Mouse (Mus musculus) heart, embryonic 12.5 days (tissue): ENCODE results near the gene Comt. TPM values are rescaled to one million over a fixed set of nuclear protein-coding genes. Genes with fewer than 3 reads are reported as not detected.

ENCODE experiments used
- ATAC-seq: fragments of 200-750 bp; cut with Nextera tagmentation; 2 replicates; pipeline ENCODE4 v1.8.0; 2017; ENCODE audit warnings: moderate TSS enrichment, moderate library complexity; ENCODE audit not compliant: insufficient number of reproducible peaks, low FRiP score
- H3K27ac ChIP-seq: fragments of 300-500 bp; sonication (generic); 2 replicates; pipeline ENCODE4 v1.5.1; 2016; ENCODE audit warnings: mild to moderate bottlenecking, moderate library complexity; ENCODE audit not compliant: poor library complexity, severe bottlenecking
- H3K27me3 ChIP-seq: fragments of 300-500 bp; sonication (generic); replicated peaks from 2 replicates; pipeline ENCODE4 v1.6.1; 2016; ENCODE audit warnings: mild to moderate bottlenecking, moderate library complexity
- H3K36me3 ChIP-seq: fragments of 300-500 bp; sonication (generic); 2 replicates; pipeline ENCODE4 v1.6.1; 2016; ENCODE audit warnings: mild to moderate bottlenecking, moderate library complexity
- H3K4me1 ChIP-seq: fragments of 300-500 bp; sonication (generic); replicated peaks from 2 replicates; pipeline ENCODE4 v1.6.1; 2016; ENCODE audit warnings: mild to moderate bottlenecking
- H3K4me2 ChIP-seq: fragments of 300-500 bp; sonication (generic); 2 replicates; pipeline ENCODE4 v1.6.1; 2016; ENCODE audit warnings: mild to moderate bottlenecking, moderate library complexity
- H3K4me3 ChIP-seq: fragments of 300-500 bp; sonication (generic); 2 replicates; pipeline ENCODE4 v1.5.1; 2016; ENCODE audit warnings: mild to moderate bottlenecking
- H3K9ac ChIP-seq: fragments of 300-500 bp; sonication (generic); 2 replicates; pipeline ENCODE4 v1.6.1; 2016; ENCODE audit warnings: mild to moderate bottlenecking, moderate library complexity
- H3K9me3 ChIP-seq: fragments of 300-500 bp; sonication (generic); replicated peaks from 2 replicates; pipeline ENCODE4 v1.6.1; 2016; ENCODE audit warnings: mild to moderate bottlenecking, moderate library complexity
- WGBS: fragments of 180-500 bp; shearing (Covaris S2); methylation state at CpG from one replicate; pipeline ENCODE4 v1.1.7; 2016; 5-methylcytosine and 5-hydroxymethylcytosine counted together
- polyA plus RNA-seq: library from polyadenylated mRNA; unstranded; fragments of >200 nt; fragmentation: Nextera tagmentation; extraction: Ambion mirVana; gene quantifications from 2 replicates; pipeline ENCODE4 v1.2.1, GENCODE M21; 2016

Comt gene
- polyA plus RNA-seq, 1 experiment from 2014 or later = 90.8 TPM

- 0 out of 2 replicates have a peak overlapping the region, but pooled peaks have one; percentile 27 for H3K9ac ChIP-seq
- peaks cover 13% of the 10 kb centered on the region; the same call in 1 of the 2 replicates for H3K36me3 ChIP-seq
- H3K27me3 ChIP-seq = 0 out of 2 replicates have a peak, but pooled peaks cover 13% of the 10 kb centered on the region
- 0 out of 2 replicates have a peak overlapping the region, but pooled peaks have one; percentile 2 for H3K4me3 ChIP-seq
- WGBS = 3% methylated on average over 11 of the region's 11 CpGs
- H3K27ac ChIP-seq = no peak overlapping the region
- H3K4me1 ChIP-seq = peaks cover 23% of the 10 kb centered on the region
- peak overlapping the region; percentile 51 for H3K4me2 ChIP-seq
- H3K9me3 ChIP-seq = no peaks in the 10 kb centered on the region
- ATAC-seq = peak; percentile 64
These were observed 33.3 kb upstream of the Comt start for GRCm38 (mm10) chr16:18459955-18460370.

- Histone ChIP-seq H3K27me3 (0 out of 2 replicates have a peak, but pooled peaks cover 13% of the 10 kb centered on the region), H3K27ac (no peak overlapping the region), H3K36me3 (peaks cover 13% of the 10 kb centered on the region; the same call in 1 of the 2 replicates), H3K4me3 (0 out of 2 replicates have a peak overlapping the region, but pooled peaks have one; percentile 2), H3K9ac (0 out of 2 replicates have a peak overlapping the region, but pooled peaks have one; percentile 14), H3K4me1 (peaks cover 23% of the 10 kb centered on the region), H3K4me2 (peak overlapping the region; percentile 51), H3K9me3 (no peaks in the 10 kb centered on the region)
- peak; percentile 22; the same call in 1 of the 2 replicates for ATAC-seq
- WGBS = 19% methylated on average over 12 of the region's 12 CpGs
These were observed 32.8 kb upstream of the Comt start for GRCm38 (mm10) chr16:18459335-18459954.

GRCm38 (mm10) chr16:18458661-18459060, 32.0 kb upstream of the Comt start:
- Histone ChIP-seq H3K4me3 (no peak overlapping the region), H3K36me3 (peaks cover 13% of the 10 kb centered on the region; the same call in 1 of the 2 replicates), H3K4me1 (peaks cover 23% of the 10 kb centered on the region), H3K9ac (no peak overlapping the region), H3K4me2 (no peak overlapping the region), H3K27me3 (0 out of 2 replicates have a peak, but pooled peaks cover 13% of the 10 kb centered on the region), H3K27ac (no peak overlapping the region), H3K9me3 (no peaks in the 10 kb centered on the region)
- no peak for ATAC-seq

GRCm38 (mm10) chr16:18455407-18455806, 28.8 kb upstream of the Comt start:
- H3K4me2 ChIP-seq = no peak overlapping the region
- no peak overlapping the region for H3K27ac ChIP-seq
- ATAC-seq = no peak
- H3K4me3 ChIP-seq = no peak overlapping the region
- peaks cover 21% of the 10 kb centered on the region for H3K4me1 ChIP-seq
- 85% methylated on average over 6 of the region's 6 CpGs for WGBS
- H3K36me3 ChIP-seq = peaks cover 13% of the 10 kb centered on the region; the same call in 1 of the 2 replicates
- 0 out of 2 replicates have a peak, but pooled peaks cover 13% of the 10 kb centered on the region for H3K27me3 ChIP-seq
- H3K9ac ChIP-seq = no peak overlapping the region
- no peaks in the 10 kb centered on the region for H3K9me3 ChIP-seq

- H3K27me3 ChIP-seq = 0 out of 2 replicates have a peak, but pooled peaks cover 13% of the 10 kb centered on the region
- peaks cover 6% of the 10 kb centered on the region for H3K4me1 ChIP-seq
- no peak overlapping the region for H3K4me2 ChIP-seq
- H3K36me3 ChIP-seq = peaks cover 13% of the 10 kb centered on the region; the same call in 1 of the 2 replicates
- ATAC-seq = no peak
- no peak overlapping the region for H3K9ac ChIP-seq
- WGBS = 45% methylated on average over 5 of the region's 5 CpGs
- H3K27ac ChIP-seq = no peak overlapping the region
- no peak overlapping the region for H3K4me3 ChIP-seq
- no peaks in the 10 kb centered on the region for H3K9me3 ChIP-seq
These were observed 27.2 kb upstream of the Comt start for GRCm38 (mm10) chr16:18453846-18454245.

GRCm38 (mm10) chr16:18452361-18452862, 25.8 kb upstream of the Comt start:
- H3K36me3 ChIP-seq = peaks cover 13% of the 10 kb centered on the region; the same call in 1 of the 2 replicates
- H3K27ac ChIP-seq = no peak overlapping the region
- peaks cover 5% of the 10 kb centered on the region for H3K4me1 ChIP-seq
- H3K27me3 ChIP-seq = 0 out of 2 replicates have a peak, but pooled peaks cover 5% of the 10 kb centered on the region
- no peak for ATAC-seq
- H3K9ac ChIP-seq = no peak overlapping the region
- no peak overlapping the region for H3K4me2 ChIP-seq
- H3K9me3 ChIP-seq = no peaks in the 10 kb centered on the region
- 81% methylated on average over 8 of the region's 8 CpGs for WGBS
- H3K4me3 ChIP-seq = no peak overlapping the region

- 61% methylated on average over 9 of the region's 9 CpGs for WGBS
- Histone ChIP-seq H3K9ac (no peak overlapping the region), H3K4me2 (no peak overlapping the region), H3K27me3 (0 out of 2 replicates have a peak, but pooled peaks cover 5% of the 10 kb centered on the region), H3K4me3 (no peak overlapping the region), H3K9me3 (no peaks in the 10 kb centered on the region), H3K36me3 (peaks cover 7% of the 10 kb centered on the region; the same call in 1 of the 2 replicates), H3K4me1 (peaks cover 5% of the 10 kb centered on the region), H3K27ac (no peak overlapping the region)
- no peak for ATAC-seq
These were observed 25.0 kb upstream of the Comt start for GRCm38 (mm10) chr16:18451486-18452181.

GRCm38 (mm10) chr16:18449005-18449404, 22.4 kb upstream of the Comt start:
- no peak overlapping the region for H3K4me2 ChIP-seq
- WGBS = 85% methylated on average over 4 of the region's 4 CpGs
- no peaks in the 10 kb centered on the region for H3K27me3 ChIP-seq

GRCm38 (mm10) chr16:18448104-18448503, 21.5 kb upstream of the Comt start:
- Histone ChIP-seq H3K36me3 (0 out of 2 replicates have a peak, but pooled peaks cover 10% of the 10 kb centered on the region), H3K4me2 (no peak overlapping the region), H3K9me3 (no peaks in the 10 kb centered on the region), H3K4me3 (no peak overlapping the region), H3K27me3 (no peaks in the 10 kb centered on the region), H3K9ac (no peak overlapping the region), H3K4me1 (peaks cover 8% of the 10 kb centered on the region), H3K27ac (no peak overlapping the region)
- no peak for ATAC-seq
- WGBS = 59% methylated on average over 6 of the region's 6 CpGs

More at GRCm38 (mm10) chr16:18449005-18449404, 22.4 kb upstream of the Comt start:
- Histone ChIP-seq H3K27ac (no peak overlapping the region), H3K9me3 (no peaks in the 10 kb centered on the region), H3K9ac (no peak overlapping the region), H3K4me1 (peaks cover 5% of the 10 kb centered on the region), H3K4me3 (no peak overlapping the region), H3K36me3 (0 out of 2 replicates have a peak, but pooled peaks cover 10% of the 10 kb centered on the region)
- peak; percentile 19; the same call in 1 of the 2 replicates for ATAC-seq

GRCm38 (mm10) chr16:18447243-18447642, 20.6 kb upstream of the Comt start:
- no peak overlapping the region for H3K27ac ChIP-seq

GRCm38 (mm10) chr16:18443385-18443841, 16.8 kb upstream of the Comt start:
- 11% methylated on average over 8 of the region's 8 CpGs for WGBS
- peaks cover 25% of the 10 kb centered on the region for H3K36me3 ChIP-seq
- H3K27me3 ChIP-seq = peaks cover 6% of the 10 kb centered on the region; the same call in 1 of the 2 replicates
- peaks cover 5% of the 10 kb centered on the region; the same call in 1 of the 2 replicates for H3K4me1 ChIP-seq
- H3K27ac ChIP-seq = no peak overlapping the region
- no peak overlapping the region for H3K4me3 ChIP-seq
- no peak overlapping the region for H3K9ac ChIP-seq
- no peaks in the 10 kb centered on the region for H3K9me3 ChIP-seq
- H3K4me2 ChIP-seq = no peak overlapping the region
- peak; percentile 71 for ATAC-seq

More at GRCm38 (mm10) chr16:18447243-18447642, 20.6 kb upstream of the Comt start:
- Histone ChIP-seq H3K4me3 (no peak overlapping the region), H3K4me1 (peaks cover 10% of the 10 kb centered on the region), H3K27me3 (no peaks in the 10 kb centered on the region), H3K36me3 (0 out of 2 replicates have a peak, but pooled peaks cover 10% of the 10 kb centered on the region), H3K4me2 (no peak overlapping the region), H3K9me3 (no peaks in the 10 kb centered on the region), H3K9ac (no peak overlapping the region)
- ATAC-seq = no peak
